10 mouse cellular contexts compared by ENCODE assay signal in genomic region chr4:34885631-34886351, GRCm38 (mm10). TPM values are rescaled to one million over a fixed set of nuclear protein-coding genes. Genes with fewer than 3 reads are reported as not detected.
A peak's percentile ranks its signal among the peaks of the same experiment; 100 is the strongest.
DNase-seq lines count a peak whose midpoint lies in the region; ATAC-seq lines count a peak whose summit lies in the region.
"Had no signal": no experiment of that assay in that cellular context is flagged by ENCODE, and none has a peak within 500 bp of the region (broad histone marks: within the 10 kb centered on the region; RNA-seq: fewer than 3 reads in every experiment).

No protein-coding gene starts in this region.

- WGBS in limb, embryonic 12.5 days: 60% methylated on average over 9 of the region's 9 CpGs
- 63% methylated on average over 9 of the region's 9 CpGs for WGBS in stomach, embryonic 15.5 days

- H3K27me3 ChIP-seq in megakaryocyte, embryonic 14.5 days (replicated peaks): peaks cover 3% of the 10 kb centered on the region
- peaks cover 22% of the 10 kb centered on the region for H3K27me3 ChIP-seq in erythroblast, embryonic 14.5 days (ENCODE audit: control insufficient read depth)
- peaks cover 18% of the 10 kb centered on the region for H3K27me3 ChIP-seq in limb, embryonic 12.5 days
- no peaks in the 10 kb centered on the region for H3K27me3 ChIP-seq in stomach, embryonic 15.5 days (replicated peaks)

- peaks cover 45% of the 10 kb centered on the region for H3K4me1 ChIP-seq in megakaryocyte, embryonic 14.5 days
- peaks cover 63% of the 10 kb centered on the region for H3K4me1 ChIP-seq in erythroblast, embryonic 14.5 days (ENCODE audit: control insufficient read depth)
- peaks cover 15% of the 10 kb centered on the region for H3K4me1 ChIP-seq in limb, embryonic 12.5 days (replicated peaks)
- H3K4me1 ChIP-seq in stomach, embryonic 15.5 days: peaks cover 11% of the 10 kb centered on the region

- H3K9me3 ChIP-seq in megakaryocyte, embryonic 14.5 days: no peaks in the 10 kb centered on the region
- no peaks in the 10 kb centered on the region for H3K9me3 ChIP-seq in erythroblast, embryonic 14.5 days (ENCODE audit: control insufficient read depth, low read length)
- no peaks in the 10 kb centered on the region for H3K9me3 ChIP-seq in limb, embryonic 12.5 days
- no peaks in the 10 kb centered on the region for H3K9me3 ChIP-seq in stomach, embryonic 15.5 days

- H3K27ac ChIP-seq in limb, embryonic 12.5 days: peak overlapping the region; percentile 92
- H3K27ac ChIP-seq in stomach, embryonic 15.5 days: peak overlapping the region; percentile 97; the same call in 1 of the 2 replicates

- H3K36me3 ChIP-seq in megakaryocyte, embryonic 14.5 days (replicated peaks; ENCODE audit: low read length): peaks cover 4% of the 10 kb centered on the region
- no peaks in the 10 kb centered on the region for H3K36me3 ChIP-seq in erythroblast, embryonic 14.5 days (ENCODE audit: control insufficient read depth)
- no peaks in the 10 kb centered on the region for H3K36me3 ChIP-seq in limb, embryonic 12.5 days
- no peaks in the 10 kb centered on the region for H3K36me3 ChIP-seq in stomach, embryonic 15.5 days

- no peak overlapping the region for H3K9ac ChIP-seq in limb, embryonic 12.5 days (replicated peaks)
- H3K9ac ChIP-seq in stomach, embryonic 15.5 days: no peak overlapping the region

- peak overlapping the region; percentile 95 for H3K4me3 ChIP-seq in megakaryocyte, embryonic 14.5 days (replicated peaks)
- H3K4me3 ChIP-seq in erythroblast, embryonic 14.5 days (replicated peaks): peak overlapping the region; percentile 84
- peak overlapping the region; percentile 69 for H3K4me3 ChIP-seq in limb, embryonic 12.5 days (replicated peaks)
- peak overlapping the region; percentile 83 for H3K4me3 ChIP-seq in stomach, embryonic 15.5 days (replicated peaks)

- H3K4me2 ChIP-seq in limb, embryonic 12.5 days: peak overlapping the region; percentile 85
- H3K4me2 ChIP-seq in stomach, embryonic 15.5 days: peak overlapping the region; percentile 85

- no peak for DNase-seq in cerebellum, adult 11-12 months
- no peak for DNase-seq in left cerebral cortex, adult 11 months (ENCODE audit: low spot score)
- no peak for DNase-seq in yolk sac, embryonic 10.5 days (ENCODE audit: low spot score)

- ATAC-seq in megakaryocyte, adult 5-6 weeks (ENCODE audit: poor library complexity, severe bottlenecking): no peak
- ATAC-seq in limb, embryonic 12.5 days (ENCODE audit: insufficient number of reproducible peaks, insufficient read depth, low FRiP score, low TSS enrichment, low read depth): no peak
- ATAC-seq in stomach, embryonic 15.5 days (ENCODE audit: insufficient read depth, low FRiP score, low read depth): no peak

RNA-seq across cellular contexts. Expression of gene Zfp292, which starts 3.0 kb away (rescaled TPM):
- 0.18 and 0.32 TPM in 2 replicates for polyA plus RNA-seq in megakaryocyte, embryonic 14.5 days (2012; ENCODE audit: insufficient read depth, low replicate concordance)
- 25.0 and 26.7 TPM in 2 replicates for total RNA-seq in megakaryocyte, adult 5-6 weeks (2015)
- total RNA-seq in megakaryocyte, adult 5-6 weeks (2017): 24.6 and 26.3 TPM in 2 replicates
- polyA plus RNA-seq in erythroblast, embryonic 14.5 days (2012): 0.03 TPM in 1 of 2 replicates, not detected in the other
- 31.1 and 31.7 TPM in 2 replicates for polyA plus RNA-seq in limb, embryonic 12.5 days (2016; fragmentation: Nextera tagmentation; extraction: Ambion mirVana)
- 15.4 and 17.5 TPM in 2 replicates for polyA plus RNA-seq in stomach, embryonic 15.5 days (2015; fragmentation: Nextera tagmentation; extraction: Ambion mirVana)

RNA-seq across cellular contexts. Expression of gene Cga, which starts 7.8 kb away (rescaled TPM):
- not detected in 2 replicates for polyA plus RNA-seq in megakaryocyte, embryonic 14.5 days (2012; ENCODE audit: insufficient read depth, low replicate concordance)
- not detected in 2 replicates for total RNA-seq in megakaryocyte, adult 5-6 weeks (2015)
- total RNA-seq in megakaryocyte, adult 5-6 weeks (2017): not detected in 2 replicates
- polyA plus RNA-seq in erythroblast, embryonic 14.5 days (2012): not detected in 2 replicates
- polyA plus RNA-seq in limb, embryonic 12.5 days (2016; fragmentation: Nextera tagmentation; extraction: Ambion mirVana): not detected in 2 replicates
- not detected in 2 replicates for polyA plus RNA-seq in stomach, embryonic 15.5 days (2015; fragmentation: Nextera tagmentation; extraction: Ambion mirVana)
- total RNA-seq: adrenal gland, adult 18-20 months had no signal
- polyA plus RNA-seq: gonadal fat pad, adult 2 months had no signal

Comparison
In these comparisons a context has a peak if more than half of its experiments do, and no peak if none do; other contexts are left out.
1. RNA of gene Zfp292, which starts 3.0 kb away (polyA plus RNA-seq): 31.1 to 31.7 TPM in limb, embryonic 12.5 days and 15.4 to 17.5 TPM in stomach, embryonic 15.5 days; 0.18 to 0.32 TPM in megakaryocyte, embryonic 14.5 days and 0.03 TPM in erythroblast, embryonic 14.5 days; every median in the first group is over 10 times any median in the second.
2. Peak in every context shown above with its lines, with median percentiles within 50 percentile points of each other: H3K4me3 ChIP-seq.